Mouse (Mus musculus) liver, embryonic 16.5 days (tissue): Measurements from ENCODE around the gene Tfap2a. TPM values are rescaled to one million over a fixed set of nuclear protein-coding genes. Genes with fewer than 3 reads are reported as not detected.

ENCODE experiments used
- ATAC-seq: fragments of 200-750 bp; cut with Nextera tagmentation; 2 replicates; pipeline ENCODE4 v1.8.0; 2017; ENCODE audit warnings: low read depth, mild to moderate bottlenecking, moderate number of reproducible peaks, moderate library complexity
- H3K27ac ChIP-seq: fragments of 300-500 bp; sonication (generic); 2 replicates; pipeline ENCODE4 v1.5.1; 2014; ENCODE audit warnings: mild to moderate bottlenecking, low read length
- H3K27me3 ChIP-seq: fragments of 300-500 bp; sonication (generic); 2 replicates; pipeline ENCODE4 v1.6.1; 2014; ENCODE audit warnings: low read depth, low read length, mixed read lengths; ENCODE audit not compliant: control insufficient read depth, insufficient read depth
- H3K36me3 ChIP-seq: fragments of 300-500 bp; sonication (generic); 2 replicates; pipeline ENCODE4 v1.6.1; 2014; ENCODE audit warnings: mild to moderate bottlenecking; ENCODE audit not compliant: control insufficient read depth, insufficient read depth
- H3K4me1 ChIP-seq: fragments of 300-500 bp; sonication (generic); 2 replicates; pipeline ENCODE4 v1.6.1; 2014; ENCODE audit warnings: low read depth, low read length, mixed read lengths; ENCODE audit not compliant: control insufficient read depth
- H3K4me2 ChIP-seq: fragments of 300-500 bp; sonication (generic); 2 replicates; pipeline ENCODE4 v1.6.1; 2014; ENCODE audit warnings: low read depth, low read length, mixed read lengths
- H3K4me3 ChIP-seq: fragments of 300-500 bp; sonication (generic); 2 replicates; pipeline ENCODE4 v1.5.1; 2014; ENCODE audit warnings: low read depth, mild to moderate bottlenecking, low read length
- H3K9ac ChIP-seq: fragments of 300-500 bp; sonication (generic); 2 replicates; pipeline ENCODE4 v1.6.1; 2014; ENCODE audit warnings: low read depth, low read length
- H3K9me3 ChIP-seq: fragments of 300-500 bp; sonication (generic); replicated peaks from 2 replicates; pipeline ENCODE4 v1.6.1; 2016; ENCODE audit warnings: low read length; ENCODE audit not compliant: control insufficient read depth
- WGBS: fragments of 180-500 bp; shearing (Covaris S2); extraction: QIAGEN DNeasy Blood & Tissue Kit; methylation state at CpG from one replicate; pipeline ENCODE4 v1.1.7; 2014; ENCODE audit not compliant: insufficient replicate concordance; 5-methylcytosine and 5-hydroxymethylcytosine counted together
- polyA plus RNA-seq: library from polyadenylated mRNA; unstranded; fragments of >200 nt; fragmentation: Nextera tagmentation; extraction: Ambion mirVana; gene quantifications from 2 replicates; pipeline ENCODE4 v1.2.1, GENCODE M21; 2015

Gene Tfap2a
- polyA plus RNA-seq, 1 experiment from 2014 or later: not detected

- no peak overlapping the region for H3K4me2 ChIP-seq
- peaks cover 95% of the 10 kb centered on the region for H3K27me3 ChIP-seq
- WGBS: 2% methylated on average over 21 of the region's 21 CpGs
Measured at GRCm38 (mm10) chr13:40709321-40710061, 28.7 kb downstream of the Tfap2a start.

GRCm38 (mm10) chr13:40708913-40709312, 29.3 kb downstream of the Tfap2a start:
- Histone ChIP-seq H3K27me3 (peaks cover 95% of the 10 kb centered on the region), H3K27ac (no peak overlapping the region), H3K9me3 (no peaks in the 10 kb centered on the region), H3K9ac (no peak overlapping the region), H3K4me1 (no peaks in the 10 kb centered on the region), H3K36me3 (no peaks in the 10 kb centered on the region), H3K4me3 (no peak overlapping the region), H3K4me2 (no peak overlapping the region)
- WGBS: 1% methylated on average over 26 of the region's 26 CpGs
- no peak for ATAC-seq

More at GRCm38 (mm10) chr13:40709321-40710061, 28.7 kb downstream of the Tfap2a start:
- H3K4me1 ChIP-seq: no peaks in the 10 kb centered on the region
- no peaks in the 10 kb centered on the region for H3K36me3 ChIP-seq
- no peak overlapping the region for H3K9ac ChIP-seq
- ATAC-seq: no peak
- no peaks in the 10 kb centered on the region for H3K9me3 ChIP-seq
- no peak overlapping the region for H3K27ac ChIP-seq
- no peak overlapping the region for H3K4me3 ChIP-seq

GRCm38 (mm10) chr13:40708271-40708670, 29.9 kb downstream of the Tfap2a start:
- Histone ChIP-seq H3K4me1 (no peaks in the 10 kb centered on the region), H3K36me3 (no peaks in the 10 kb centered on the region), H3K9me3 (no peaks in the 10 kb centered on the region), H3K4me2 (no peak overlapping the region), H3K27me3 (peaks cover 95% of the 10 kb centered on the region), H3K27ac (no peak overlapping the region), H3K4me3 (no peak overlapping the region), H3K9ac (no peak overlapping the region)
- ATAC-seq: no peak
- WGBS: under 1% methylated on average over 5 of the region's 5 CpGs

- ATAC-seq: no peak
- no peak overlapping the region for H3K4me2 ChIP-seq
- no peak overlapping the region for H3K27ac ChIP-seq
- no peak overlapping the region for H3K4me3 ChIP-seq
- WGBS: 2% methylated on average over 3 of the region's 3 CpGs
- no peak overlapping the region for H3K9ac ChIP-seq
- no peaks in the 10 kb centered on the region for H3K4me1 ChIP-seq
- H3K27me3 ChIP-seq: peaks cover 99% of the 10 kb centered on the region
- H3K9me3 ChIP-seq: no peaks in the 10 kb centered on the region
- no peaks in the 10 kb centered on the region for H3K36me3 ChIP-seq
Measured at GRCm38 (mm10) chr13:40707646-40708045, 30.5 kb downstream of the Tfap2a start.

- no peak for ATAC-seq
- no peak overlapping the region for H3K4me3 ChIP-seq
- H3K9ac ChIP-seq: no peak overlapping the region
- H3K4me2 ChIP-seq: no peak overlapping the region
- no peaks in the 10 kb centered on the region for H3K4me1 ChIP-seq
- no peaks in the 10 kb centered on the region for H3K36me3 ChIP-seq
- no peaks in the 10 kb centered on the region for H3K9me3 ChIP-seq
- peaks cover 98% of the 10 kb centered on the region for H3K27me3 ChIP-seq
- 5% methylated on average over 5 of the region's 5 CpGs for WGBS
- no peak overlapping the region for H3K27ac ChIP-seq
Measured at GRCm38 (mm10) chr13:40706612-40707011, 31.6 kb downstream of the Tfap2a start.

GRCm38 (mm10) chr13:40705821-40706425, 32.3 kb downstream of the Tfap2a start:
- Histone ChIP-seq H3K9me3 (no peaks in the 10 kb centered on the region), H3K9ac (no peak overlapping the region), H3K27ac (no peak overlapping the region), H3K27me3 (peaks cover 98% of the 10 kb centered on the region), H3K36me3 (no peaks in the 10 kb centered on the region), H3K4me2 (no peak overlapping the region), H3K4me3 (no peak overlapping the region), H3K4me1 (no peaks in the 10 kb centered on the region)
- ATAC-seq: no peak
- 5% methylated on average over 4 of the region's 4 CpGs for WGBS

GRCm38 (mm10) chr13:40704864-40705455, 33.2 kb downstream of the Tfap2a start:
- H3K4me1 ChIP-seq: no peaks in the 10 kb centered on the region
- H3K4me3 ChIP-seq: no peak overlapping the region
- no peak for ATAC-seq
- WGBS: 2% methylated on average over 28 of the region's 28 CpGs
- H3K27me3 ChIP-seq: peaks cover 96% of the 10 kb centered on the region
- H3K36me3 ChIP-seq: no peaks in the 10 kb centered on the region
- no peak overlapping the region for H3K4me2 ChIP-seq
- H3K27ac ChIP-seq: no peak overlapping the region
- H3K9ac ChIP-seq: no peak overlapping the region
- H3K9me3 ChIP-seq: no peaks in the 10 kb centered on the region

GRCm38 (mm10) chr13:40703982-40704501, 34.1 kb downstream of the Tfap2a start:
- no peaks in the 10 kb centered on the region for H3K36me3 ChIP-seq
- under 1% methylated on average over 38 of the region's 38 CpGs for WGBS
- H3K9me3 ChIP-seq: no peaks in the 10 kb centered on the region
- no peak overlapping the region for H3K4me2 ChIP-seq
- no peak overlapping the region for H3K9ac ChIP-seq
- no peak overlapping the region for H3K4me3 ChIP-seq
- peaks cover 88% of the 10 kb centered on the region for H3K27me3 ChIP-seq
- no peak overlapping the region for H3K27ac ChIP-seq
- ATAC-seq: no peak
- no peaks in the 10 kb centered on the region for H3K4me1 ChIP-seq
